Mouse (Mus musculus) skeletal muscle tissue, adult 2 months (tissue): ENCODE results near the gene Nab1.

ENCODE experiments used
- DNase-seq: peaks from one replicate; pipeline ENCODE4 v3.0.0-alpha.2; 2012; ENCODE audit warnings: low read depth, low spot score

The Nab1 gene

DNA sequence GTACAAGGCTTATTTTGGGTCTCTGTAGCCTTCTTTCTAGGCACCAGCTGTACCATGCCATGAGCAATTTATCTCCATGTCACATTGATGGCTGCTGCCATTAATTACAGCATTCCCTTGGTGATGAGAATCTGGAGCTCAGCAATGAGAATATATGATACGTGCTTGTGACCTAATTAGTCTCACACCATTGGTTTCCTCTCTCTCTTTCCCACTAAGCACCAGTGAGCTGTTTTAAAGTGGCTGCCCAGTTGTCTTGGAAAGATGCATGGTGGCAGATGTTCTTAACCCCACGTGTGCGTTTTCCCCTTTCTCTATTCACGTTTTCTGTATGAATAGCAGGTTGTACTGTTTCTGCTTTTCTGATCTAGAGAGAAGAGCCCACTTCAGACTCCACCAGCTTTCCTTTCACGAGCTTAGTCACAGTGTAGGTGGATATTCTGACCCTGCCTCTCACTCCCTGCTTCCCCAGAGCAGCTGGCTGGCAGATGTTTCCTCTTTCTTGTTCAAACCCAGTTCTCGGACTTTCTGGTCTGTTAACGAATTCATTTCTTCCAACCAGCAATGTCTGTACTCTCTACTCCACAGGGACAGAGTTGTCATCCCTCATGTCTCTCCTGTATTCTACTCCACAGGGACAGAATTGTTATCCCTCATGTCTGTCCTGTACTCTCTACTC lies 29.5 kb downstream of the Nab1 start:
- no peak for DNase-seq

DNA sequence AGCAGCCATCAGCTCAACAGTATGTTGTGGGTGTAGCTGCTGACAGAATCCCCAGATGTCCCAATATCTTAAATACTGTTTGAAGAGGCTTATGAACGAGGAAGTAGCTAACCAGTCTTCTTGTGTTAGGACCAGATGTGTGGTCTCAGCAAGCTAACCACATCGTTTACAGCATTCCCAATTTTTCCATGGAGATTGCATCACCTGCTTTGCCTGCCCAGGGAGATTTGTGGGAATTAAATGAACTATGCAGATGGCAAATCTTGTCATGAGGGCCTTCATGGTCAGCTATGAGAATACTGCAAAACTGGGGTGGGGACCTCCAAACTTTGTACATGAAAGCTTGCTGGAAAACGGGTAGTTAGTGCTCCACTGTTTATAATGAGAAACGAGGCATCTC lies 30.2 kb downstream of the Nab1 start:
- DNase-seq, result no peak

DNA sequence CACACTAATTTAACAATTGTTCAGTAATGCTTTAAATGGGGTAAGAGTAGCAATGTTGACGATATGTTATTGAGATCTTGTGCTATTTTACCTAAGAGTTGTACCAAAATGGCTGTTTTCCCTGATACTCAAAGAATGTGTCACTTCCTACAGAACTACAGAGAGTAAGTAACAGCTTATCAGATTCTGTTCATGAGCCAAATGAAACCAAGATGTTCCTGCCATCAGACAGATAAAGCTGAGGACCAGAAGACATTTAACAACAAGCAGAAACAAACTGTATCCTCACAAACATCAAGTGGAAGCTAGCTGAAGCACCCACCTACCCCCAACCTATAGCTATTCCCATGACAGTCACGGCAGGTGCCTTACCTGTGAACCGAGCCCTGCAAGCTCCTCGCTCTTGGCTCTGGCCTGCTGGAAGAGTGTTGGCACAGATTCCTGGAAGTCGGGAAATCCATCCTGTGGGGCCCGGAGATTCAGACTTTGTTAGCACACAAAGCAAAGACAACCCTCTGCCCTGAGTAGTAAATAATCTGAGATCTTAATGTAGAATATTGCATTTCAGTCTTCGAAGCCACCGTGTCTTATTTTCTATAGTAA lies 33.9 kb downstream of the Nab1 start:
- DNase-seq, result no peak

DNA sequence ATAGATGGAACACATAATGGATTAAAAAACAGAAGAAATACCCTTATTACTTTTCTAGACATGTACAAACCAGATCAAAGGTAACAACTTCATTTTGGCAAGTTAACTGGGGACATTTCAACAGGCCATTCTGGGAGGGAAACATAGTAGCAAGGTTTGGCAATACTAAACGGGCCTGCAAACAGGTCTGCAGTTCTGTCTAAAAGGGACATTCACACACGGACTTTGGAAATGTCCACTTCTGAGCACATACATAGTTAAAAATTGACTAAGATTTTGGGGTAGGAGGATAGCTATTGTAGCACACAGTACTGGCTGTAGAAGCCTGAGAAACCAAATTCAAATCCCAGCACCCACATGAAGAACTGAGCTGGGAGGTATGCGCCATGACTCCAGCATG lies 34.6 kb downstream of the Nab1 start:
- DNase-seq, result no peak

DNA sequence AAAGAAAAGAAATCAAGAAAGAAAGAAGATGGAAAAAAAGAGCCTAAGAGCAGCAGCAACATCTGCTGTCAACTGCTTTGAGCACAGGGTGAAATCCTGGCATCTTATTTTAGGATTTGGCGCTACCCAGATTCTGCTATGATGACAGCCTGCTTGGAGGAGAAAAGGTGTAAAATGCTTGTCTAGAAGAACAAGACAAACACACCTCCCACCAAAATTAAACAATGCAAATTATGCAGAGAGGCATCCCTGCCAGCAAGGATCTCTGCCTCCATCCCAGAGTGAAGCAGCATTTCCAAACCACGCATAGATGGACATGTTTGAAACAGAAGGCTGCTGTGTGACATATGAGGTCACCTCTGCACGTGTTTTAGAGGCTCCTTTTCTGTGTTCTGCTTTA lies 35.2 kb downstream of the Nab1 start:
- DNase-seq, result no peak

DNA sequence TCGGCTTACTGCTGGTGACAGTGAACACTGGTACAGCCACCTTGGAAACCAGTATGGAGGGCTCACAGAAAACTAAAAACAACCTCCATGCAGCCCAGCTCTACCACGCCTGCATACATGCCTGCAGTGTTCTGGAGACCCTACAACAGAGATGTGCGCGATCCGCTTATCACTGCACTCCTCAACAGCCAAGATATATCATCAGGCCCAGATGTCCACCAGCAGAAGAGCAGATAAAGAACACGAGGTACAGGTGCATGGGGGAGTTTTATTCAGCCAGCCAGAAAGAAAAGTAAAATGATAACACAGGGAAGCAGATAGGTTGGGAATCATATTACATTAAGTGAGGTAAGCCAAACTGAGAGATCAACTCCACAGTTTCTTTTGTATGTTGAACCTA lies 37.2 kb downstream of the Nab1 start:
- no peak for DNase-seq

DNA sequence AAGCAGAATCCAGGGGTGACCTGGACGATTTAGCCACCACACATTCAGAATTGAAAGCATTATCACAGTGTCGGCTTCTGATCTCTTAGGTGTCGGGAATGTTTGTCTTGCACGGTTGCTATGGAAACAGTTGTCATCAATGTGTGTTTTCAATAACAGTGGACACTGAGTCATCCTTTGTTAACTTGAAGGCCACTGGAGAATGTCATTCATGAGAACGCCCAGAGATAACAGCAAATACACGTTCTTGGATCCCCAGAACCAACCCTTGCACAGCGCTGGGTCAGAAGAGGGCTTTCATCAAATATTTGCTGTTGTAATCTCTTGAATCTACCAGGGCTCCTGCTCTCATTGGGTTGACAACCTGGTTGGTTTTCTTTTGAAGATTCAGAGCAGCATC lies 43.9 kb downstream of the Nab1 start:
- no peak for DNase-seq

DNA sequence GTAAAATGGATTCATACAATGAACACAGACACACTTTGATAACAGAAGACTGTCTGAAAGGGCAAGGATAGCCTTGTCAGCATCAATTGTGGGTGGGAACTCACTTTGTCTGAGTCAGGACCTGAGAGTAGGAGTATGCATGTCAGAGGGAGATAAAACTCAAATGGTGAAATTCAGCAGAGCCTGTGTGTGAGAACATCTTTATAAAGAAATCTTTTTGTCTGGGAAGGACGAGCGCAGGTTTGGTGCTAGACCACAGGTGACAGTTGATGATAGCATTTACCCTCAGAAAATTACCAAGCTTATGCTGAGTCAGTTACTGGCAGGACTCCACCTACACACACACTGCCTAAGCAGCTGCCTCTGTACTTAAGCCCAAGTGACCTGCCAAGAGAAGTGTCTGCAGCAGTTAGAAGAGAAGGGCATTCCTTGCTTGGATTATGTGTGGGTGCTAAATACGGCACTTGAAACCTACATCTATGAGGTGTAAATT lies 45.9 kb downstream of the Nab1 start:
- peak; percentile 18 for DNase-seq

DNA sequence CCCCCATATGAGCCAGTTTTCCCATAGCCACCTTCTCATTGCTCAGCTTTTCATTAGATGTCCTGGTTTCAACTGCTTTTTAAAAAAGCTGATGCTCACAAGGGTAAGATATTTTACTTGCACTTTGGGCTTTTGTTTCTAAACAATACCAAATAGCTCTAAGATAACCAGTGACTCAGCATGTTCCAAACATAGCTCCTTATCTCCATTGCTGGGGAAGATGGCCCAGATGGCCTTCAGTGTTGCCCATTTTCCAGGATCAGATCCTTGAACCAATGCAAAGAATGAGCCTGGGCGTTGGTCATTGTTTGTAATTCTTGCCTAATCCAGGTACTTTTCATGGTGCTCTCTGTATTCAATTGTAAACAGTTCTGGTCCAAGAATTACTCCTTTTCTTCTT lies 49.1 kb downstream of the Nab1 start:
- DNase-seq, result no peak

DNA sequence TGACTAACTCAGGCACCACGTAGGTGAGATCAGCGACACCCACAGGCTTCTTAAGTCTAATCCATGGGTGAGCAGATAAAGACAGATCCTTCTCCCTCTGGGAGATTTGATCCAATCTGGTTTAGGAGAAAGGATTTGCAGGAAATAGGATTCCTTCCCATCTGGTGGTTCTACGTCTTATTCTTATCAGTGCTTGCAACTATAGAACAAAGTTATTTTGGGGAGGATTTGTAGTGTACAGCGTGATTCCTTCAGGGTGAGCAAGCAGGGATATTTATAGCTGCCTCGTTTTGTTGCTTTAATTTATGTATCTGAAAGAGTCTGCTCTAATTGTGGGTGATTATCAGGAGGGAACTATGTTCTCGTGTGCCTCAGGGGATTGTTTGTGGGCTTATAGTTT lies 64.6 kb downstream of the Nab1 start:
- no peak for DNase-seq

DNA sequence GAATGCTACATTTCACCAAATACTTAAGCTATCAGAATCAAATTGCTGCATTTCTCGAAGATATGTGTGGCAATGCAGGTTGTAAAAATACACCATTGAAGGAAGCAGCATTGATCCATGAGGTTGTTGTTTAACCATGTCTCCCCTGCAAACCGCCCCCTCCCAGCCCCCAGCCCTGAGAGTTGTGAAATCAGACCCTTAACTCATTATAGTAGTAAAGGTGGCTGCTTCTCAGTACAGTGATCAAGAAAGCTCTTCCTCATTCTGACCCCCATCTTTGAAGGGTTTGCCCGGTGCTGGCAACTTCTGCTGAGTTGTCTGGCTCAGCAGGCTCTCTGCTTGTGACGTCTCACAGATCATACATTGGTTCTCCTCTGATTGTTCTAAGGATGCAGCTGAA lies 66.4 kb downstream of the Nab1 start:
- no peak for DNase-seq

DNA sequence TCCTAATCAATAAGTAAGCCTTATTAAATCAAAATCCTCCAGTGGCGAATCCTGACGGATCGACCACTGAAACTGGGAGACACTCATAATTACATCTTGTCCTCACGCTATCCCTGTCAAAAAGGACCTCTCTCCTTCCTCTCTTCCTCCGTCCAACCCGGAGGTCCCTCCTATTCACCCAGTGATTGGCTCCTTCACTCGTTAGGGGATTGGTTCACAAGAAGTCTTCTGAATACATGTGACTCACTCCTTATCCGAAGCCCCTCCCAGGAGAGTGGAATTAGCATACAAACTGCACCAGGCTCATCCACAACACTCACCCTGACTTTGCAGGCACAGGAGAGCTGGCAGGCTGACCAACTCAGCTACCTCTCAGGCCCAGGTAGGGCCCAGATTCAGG lies 68.7 kb downstream of the Nab1 start:
- DNase-seq, result no peak

DNA sequence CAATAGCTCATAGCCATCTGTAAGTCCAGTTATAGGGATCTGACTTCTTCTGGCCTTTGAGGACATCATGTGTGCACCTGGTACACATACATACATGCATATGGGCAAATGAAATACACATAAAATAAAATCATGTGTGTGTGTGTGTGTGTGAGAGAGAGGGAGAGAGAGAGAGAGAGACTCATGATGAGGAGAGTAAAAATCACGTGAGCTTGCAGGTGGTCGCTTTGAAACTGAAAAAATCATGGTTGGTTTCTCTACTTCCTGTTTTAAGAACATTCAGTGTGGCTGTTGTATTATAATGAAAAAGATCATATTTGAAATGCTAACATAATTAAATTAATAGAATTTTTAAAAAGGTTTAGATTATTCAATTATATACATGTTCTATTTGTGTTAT lies 69.9 kb downstream of the Nab1 start:
- no peak for DNase-seq

DNA sequence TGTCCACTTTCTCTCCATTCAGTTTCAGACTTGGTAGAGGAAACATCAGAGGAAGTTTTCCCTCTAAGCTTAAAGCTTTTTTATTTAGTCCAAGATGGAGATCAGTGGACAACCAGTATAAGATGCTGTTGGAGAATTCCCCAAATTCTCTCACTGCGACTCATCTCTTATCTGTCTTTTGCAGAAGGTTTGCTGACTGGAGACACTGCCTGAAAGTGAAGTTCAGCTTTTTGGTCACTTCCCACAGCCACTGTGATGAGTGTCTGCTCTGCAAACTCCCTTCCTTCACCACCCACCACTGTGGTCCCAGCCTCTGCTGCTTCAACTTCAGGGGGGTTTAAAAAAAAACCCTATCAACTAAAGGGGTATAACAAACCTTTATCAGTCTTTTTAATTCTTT lies 70.4 kb downstream of the Nab1 start:
- no peak for DNase-seq

DNA sequence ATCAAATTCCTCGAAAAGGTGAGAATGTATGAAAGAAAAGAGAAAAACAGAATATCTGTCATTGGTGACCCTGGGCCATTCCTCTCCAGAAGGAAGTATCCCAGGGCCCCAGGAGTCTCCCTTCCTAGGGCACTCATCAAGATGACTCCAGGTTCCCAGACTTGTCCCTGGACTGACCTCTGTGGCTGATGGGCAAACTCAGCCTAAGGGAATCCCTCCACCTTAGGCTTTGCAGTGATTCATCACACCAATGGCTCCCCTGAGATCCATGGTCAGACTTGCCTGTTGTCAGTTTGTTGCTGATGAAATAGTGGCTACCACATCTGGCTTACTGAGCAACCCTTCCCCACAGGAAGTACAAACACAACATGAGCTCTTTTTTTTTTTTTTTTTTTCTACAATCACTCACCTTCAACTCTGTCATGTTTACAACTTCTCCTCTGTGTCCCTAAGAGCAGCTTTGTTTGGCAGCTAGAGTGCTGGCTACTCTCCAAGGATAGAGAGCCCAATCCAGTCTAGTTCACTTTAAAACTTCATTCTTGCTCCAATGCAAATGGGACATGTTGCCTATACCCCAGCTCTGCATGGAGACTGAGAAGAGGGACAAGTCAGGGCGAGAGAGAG lies 72.5 kb downstream of the Nab1 start:
- peak; percentile 4 for DNase-seq

DNA sequence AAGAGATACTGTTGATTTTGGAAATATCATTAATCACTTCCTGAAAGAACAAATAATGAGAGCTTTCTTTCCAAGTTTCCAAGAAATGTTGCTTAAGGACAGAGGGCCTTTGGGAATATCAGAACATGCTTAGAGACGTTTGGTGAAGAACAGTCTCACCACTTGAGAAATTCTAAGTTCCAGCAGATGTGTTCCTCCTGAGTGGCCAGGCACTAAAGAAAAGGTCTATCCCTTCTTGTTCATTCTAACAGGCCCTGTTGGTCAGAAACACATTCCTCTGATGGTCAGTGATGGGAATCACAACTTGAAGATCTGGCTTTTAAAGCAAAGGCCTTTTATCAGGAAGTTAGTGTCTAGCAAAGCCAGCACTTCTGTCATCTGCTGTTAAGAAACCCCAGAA lies 76.6 kb downstream of the Nab1 start:
- peak; percentile 34 for DNase-seq

DNA sequence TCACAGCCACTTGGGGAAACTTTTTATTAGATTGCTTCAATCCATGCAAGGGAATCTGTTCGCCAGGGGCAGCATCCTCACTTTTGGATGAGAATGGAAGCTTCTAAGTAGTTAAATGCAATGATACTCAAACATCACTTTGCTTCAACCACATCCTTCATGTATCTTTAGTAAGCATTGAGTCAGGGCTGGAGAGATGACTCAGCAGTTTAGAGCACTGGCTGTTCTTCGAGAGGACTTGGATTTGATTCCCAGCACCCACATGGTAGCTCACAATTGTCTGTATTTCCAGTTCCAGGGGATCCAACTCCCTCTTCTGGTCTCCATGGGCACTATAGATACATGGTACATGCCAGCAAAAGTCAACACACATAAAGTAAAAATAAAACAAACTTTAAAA lies 77.4 kb downstream of the Nab1 start:
- no peak for DNase-seq

DNA sequence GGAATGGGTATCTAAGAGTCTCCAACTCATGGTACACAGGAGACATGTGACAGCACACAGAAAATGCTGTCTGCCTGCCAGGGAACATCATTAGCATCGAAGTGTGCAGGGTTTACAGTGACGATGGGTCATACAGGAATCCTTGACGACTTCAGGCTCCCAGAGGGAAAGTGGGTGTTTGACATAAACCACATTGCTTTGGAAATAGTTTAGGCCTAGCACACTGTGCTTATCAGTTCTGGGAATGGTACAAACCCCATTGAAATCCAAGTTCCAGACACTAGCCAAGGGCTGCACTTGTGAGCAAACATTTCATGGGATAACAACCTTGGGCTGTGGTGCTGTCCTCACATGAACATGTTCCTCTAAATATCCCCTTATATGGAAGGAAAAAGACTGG lies 78.3 kb downstream of the Nab1 start:
- DNase-seq, result no peak

DNA sequence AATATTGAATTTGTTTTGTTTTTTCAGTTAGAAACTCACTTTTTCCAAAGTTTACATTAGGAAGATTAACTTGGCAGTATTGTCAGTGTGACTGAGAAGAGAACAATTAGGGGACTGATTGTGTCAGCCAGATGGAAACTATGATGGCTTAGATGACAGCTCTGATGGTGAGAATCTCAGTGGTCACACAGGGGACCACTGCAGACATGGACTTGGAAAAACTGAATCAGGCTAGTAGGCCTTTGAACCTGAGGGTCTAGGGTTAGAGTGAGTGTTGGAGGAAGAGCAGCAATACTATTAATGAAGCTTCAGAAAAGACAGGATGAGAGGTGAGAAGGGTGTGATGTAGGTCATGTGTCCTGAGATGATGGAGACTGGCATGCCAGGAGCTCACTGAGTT lies 78.9 kb downstream of the Nab1 start:
- no peak for DNase-seq

DNA sequence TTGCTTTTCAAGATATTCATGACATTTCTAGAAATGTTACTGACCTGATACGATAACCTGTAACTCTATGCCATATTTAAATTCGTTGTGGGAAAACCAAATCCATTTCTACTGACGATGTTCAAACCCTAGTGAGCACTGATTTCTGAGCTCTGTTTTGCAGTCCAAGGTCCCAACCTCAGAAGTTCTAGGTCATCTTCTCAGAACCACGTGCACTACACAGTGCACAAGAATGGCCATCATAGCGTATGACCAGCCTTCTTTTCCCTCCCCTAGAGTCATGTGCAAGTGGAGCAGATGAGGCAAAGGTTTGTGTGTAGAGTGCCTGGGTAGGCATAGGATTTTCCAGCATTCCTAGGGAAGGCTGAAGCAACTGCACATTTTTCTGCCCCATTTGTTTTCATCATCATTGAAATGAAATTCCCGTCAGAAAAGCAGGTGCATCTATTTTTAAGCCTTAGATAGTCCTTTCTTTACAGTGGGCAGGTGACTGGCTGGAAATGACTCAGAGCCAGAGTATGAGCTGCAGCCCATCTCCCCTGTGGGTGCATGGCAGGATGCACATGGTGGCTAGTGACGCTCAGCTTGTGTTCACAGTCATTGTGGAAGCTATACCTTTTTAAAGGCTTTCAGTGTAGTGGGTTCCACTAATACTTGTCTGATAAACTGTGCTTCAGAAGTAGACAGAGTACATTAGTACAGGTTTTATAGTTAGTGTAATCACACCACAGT lies 81.2 kb downstream of the Nab1 start:
- no peak for DNase-seq
